Mouse (Mus musculus): ENCODE results near the gene Lrrc4. TPM values are rescaled to one million over a fixed set of nuclear protein-coding genes. Genes with fewer than 3 reads are reported as not detected.

Lrrc4 gene
- polyA plus RNA-seq, 1 experiment: 0.32 TPM

GRCm38 (mm10) chr6:28669251-28669650, 162.3 kb downstream of the Lrrc4 start:
- H3K4me3 ChIP-seq (ENCODE audit: insufficient read depth, poor library complexity, severe bottlenecking): no peak overlapping the region
- TF ChIP-seq MAX (IDR thresholded peaks at IDR 0.05): no peak
- no peak for TF ChIP-seq MYOD1 (IDR thresholded peaks at IDR 0.05; ENCODE audit: control insufficient read depth, insufficient read length, low read depth)
- TF ChIP-seq FOSL1 (IDR thresholded peaks at IDR 0.05; ENCODE audit: insufficient read depth, low read length, poor library complexity, severe bottlenecking): no peak
- no peak for TF ChIP-seq CEBPB (IDR thresholded peaks at IDR 0.05; ENCODE audit: low read depth)
- TF ChIP-seq USF1 (IDR thresholded peaks at IDR 0.05; ENCODE audit: low read depth): no peak
- no peak for TF ChIP-seq CTCF (IDR thresholded peaks at IDR 0.05; ENCODE audit: control insufficient read depth, insufficient read depth, insufficient read length)
- no peak for TF ChIP-seq MYOG (IDR thresholded peaks at IDR 0.05; ENCODE audit: control insufficient read depth, extremely low read depth, insufficient read length)
- H3K36me3 ChIP-seq (ENCODE audit: control insufficient read depth, insufficient read depth): peaks cover 45% of the 10 kb centered on the region
- H3K27me3 ChIP-seq (ENCODE audit: control insufficient read depth, insufficient read depth, insufficient read length): no peaks in the 10 kb centered on the region
- no peak overlapping the region for H3ac ChIP-seq (ENCODE audit: control insufficient read depth, insufficient read length, low read depth)
- peaks cover 10% of the 10 kb centered on the region for H3K79me2 ChIP-seq (ENCODE audit: control insufficient read depth, insufficient read depth)
- H3K79me3 ChIP-seq (ENCODE audit: low read depth): peaks cover 7% of the 10 kb centered on the region

GRCm38 (mm10) chr6:28667586-28667985, 164.0 kb downstream of the Lrrc4 start:
- Histone ChIP-seq H3K79me3 (ENCODE audit: low read depth) (peaks cover 7% of the 10 kb centered on the region), H3ac (ENCODE audit: control insufficient read depth, insufficient read length, low read depth) (no peak overlapping the region), H3K4me3 (ENCODE audit: insufficient read depth, poor library complexity, severe bottlenecking) (no peak overlapping the region), H3K36me3 (ENCODE audit: control insufficient read depth, insufficient read depth) (peaks cover 46% of the 10 kb centered on the region), H3K27me3 (ENCODE audit: control insufficient read depth, insufficient read depth, insufficient read length) (no peaks in the 10 kb centered on the region), H3K79me2 (ENCODE audit: control insufficient read depth, insufficient read depth) (peaks cover 12% of the 10 kb centered on the region)
- no peak for TF ChIP-seq USF1 (IDR thresholded peaks at IDR 0.05; ENCODE audit: low read depth)
- no peak for TF ChIP-seq FOSL1 (IDR thresholded peaks at IDR 0.05; ENCODE audit: insufficient read depth, low read length, poor library complexity, severe bottlenecking)
- no peak for TF ChIP-seq CEBPB (IDR thresholded peaks at IDR 0.05; ENCODE audit: low read depth)
- no peak for TF ChIP-seq MAX (IDR thresholded peaks at IDR 0.05)
- TF ChIP-seq MYOD1 (IDR thresholded peaks at IDR 0.05; ENCODE audit: control insufficient read depth, insufficient read length, low read depth): no peak
- no peak for TF ChIP-seq MYOG (IDR thresholded peaks at IDR 0.05; ENCODE audit: control insufficient read depth, extremely low read depth, insufficient read length)
- TF ChIP-seq CTCF (IDR thresholded peaks at IDR 0.05; ENCODE audit: control insufficient read depth, insufficient read depth, insufficient read length): no peak

- Histone ChIP-seq H3K27me3 (ENCODE audit: control insufficient read depth, insufficient read depth, insufficient read length) (no peaks in the 10 kb centered on the region), H3K4me3 (ENCODE audit: insufficient read depth, poor library complexity, severe bottlenecking) (no peak overlapping the region), H3K36me3 (ENCODE audit: control insufficient read depth, insufficient read depth) (peaks cover 23% of the 10 kb centered on the region), H3ac (ENCODE audit: control insufficient read depth, insufficient read length, low read depth) (no peak overlapping the region), H3K79me2 (ENCODE audit: control insufficient read depth, insufficient read depth) (peaks cover 19% of the 10 kb centered on the region), H3K79me3 (ENCODE audit: low read depth) (peaks cover 10% of the 10 kb centered on the region)
- TF ChIP-seq MYOG (IDR thresholded peaks at IDR 0.05; ENCODE audit: control insufficient read depth, extremely low read depth, insufficient read length): no peak
- TF ChIP-seq USF1 (IDR thresholded peaks at IDR 0.05; ENCODE audit: low read depth): no peak
- no peak for TF ChIP-seq FOSL1 (IDR thresholded peaks at IDR 0.05; ENCODE audit: insufficient read depth, low read length, poor library complexity, severe bottlenecking)
- no peak for TF ChIP-seq CEBPB (IDR thresholded peaks at IDR 0.05; ENCODE audit: low read depth)
- TF ChIP-seq CTCF (IDR thresholded peaks at IDR 0.05; ENCODE audit: control insufficient read depth, insufficient read depth, insufficient read length): no peak
- TF ChIP-seq MYOD1 (IDR thresholded peaks at IDR 0.05; ENCODE audit: control insufficient read depth, insufficient read length, low read depth): no peak
- no peak for TF ChIP-seq MAX (IDR thresholded peaks at IDR 0.05)
These were observed 166.8 kb downstream of the Lrrc4 start for GRCm38 (mm10) chr6:28664716-28665115.

GRCm38 (mm10) chr6:28663670-28664069, 167.9 kb downstream of the Lrrc4 start:
- Histone ChIP-seq H3K4me3 (ENCODE audit: insufficient read depth, poor library complexity, severe bottlenecking) (no peak overlapping the region), H3K79me3 (ENCODE audit: low read depth) (peaks cover 10% of the 10 kb centered on the region), H3K27me3 (ENCODE audit: control insufficient read depth, insufficient read depth, insufficient read length) (no peaks in the 10 kb centered on the region), H3ac (ENCODE audit: control insufficient read depth, insufficient read length, low read depth) (no peak overlapping the region), H3K79me2 (ENCODE audit: control insufficient read depth, insufficient read depth) (peaks cover 27% of the 10 kb centered on the region), H3K36me3 (ENCODE audit: control insufficient read depth, insufficient read depth) (peaks cover 12% of the 10 kb centered on the region)
- no peak for TF ChIP-seq CTCF (IDR thresholded peaks at IDR 0.05; ENCODE audit: control insufficient read depth, insufficient read depth, insufficient read length)
- no peak for TF ChIP-seq MYOD1 (IDR thresholded peaks at IDR 0.05; ENCODE audit: control insufficient read depth, insufficient read length, low read depth)
- no peak for TF ChIP-seq MYOG (IDR thresholded peaks at IDR 0.05; ENCODE audit: control insufficient read depth, extremely low read depth, insufficient read length)
- TF ChIP-seq MAX (IDR thresholded peaks at IDR 0.05): no peak
- TF ChIP-seq USF1 (IDR thresholded peaks at IDR 0.05; ENCODE audit: low read depth): no peak
- TF ChIP-seq FOSL1 (IDR thresholded peaks at IDR 0.05; ENCODE audit: insufficient read depth, low read length, poor library complexity, severe bottlenecking): no peak
- no peak for TF ChIP-seq CEBPB (IDR thresholded peaks at IDR 0.05; ENCODE audit: low read depth)

GRCm38 (mm10) chr6:28663004-28663403, 168.5 kb downstream of the Lrrc4 start:
- H3K4me3 ChIP-seq (ENCODE audit: insufficient read depth, poor library complexity, severe bottlenecking): no peak overlapping the region
- peaks cover 7% of the 10 kb centered on the region for H3K36me3 ChIP-seq (ENCODE audit: control insufficient read depth, insufficient read depth)
- H3ac ChIP-seq (ENCODE audit: control insufficient read depth, insufficient read length, low read depth): no peak overlapping the region
- H3K27me3 ChIP-seq (ENCODE audit: control insufficient read depth, insufficient read depth, insufficient read length): no peaks in the 10 kb centered on the region
- TF ChIP-seq MYOD1 (IDR thresholded peaks at IDR 0.05; ENCODE audit: control insufficient read depth, insufficient read length, low read depth) (no peak), CEBPB (IDR thresholded peaks at IDR 0.05; ENCODE audit: low read depth) (no peak), MYOG (IDR thresholded peaks at IDR 0.05; ENCODE audit: control insufficient read depth, extremely low read depth, insufficient read length) (no peak), FOSL1 (IDR thresholded peaks at IDR 0.05; ENCODE audit: insufficient read depth, low read length, poor library complexity, severe bottlenecking) (no peak), CTCF (IDR thresholded peaks at IDR 0.05; ENCODE audit: control insufficient read depth, insufficient read depth, insufficient read length) (no peak), MAX (IDR thresholded peaks at IDR 0.05) (no peak), USF1 (IDR thresholded peaks at IDR 0.05; ENCODE audit: low read depth) (no peak)
- peaks cover 10% of the 10 kb centered on the region for H3K79me3 ChIP-seq (ENCODE audit: low read depth)
- peaks cover 29% of the 10 kb centered on the region for H3K79me2 ChIP-seq (ENCODE audit: control insufficient read depth, insufficient read depth)

GRCm38 (mm10) chr6:28656511-28656910, 175.0 kb downstream of the Lrrc4 start:
- H3K36me3 ChIP-seq (ENCODE audit: control insufficient read depth, insufficient read depth): peaks cover 7% of the 10 kb centered on the region
- H3ac ChIP-seq (ENCODE audit: control insufficient read depth, insufficient read length, low read depth): no peak overlapping the region
- peaks cover 8% of the 10 kb centered on the region for H3K79me3 ChIP-seq (ENCODE audit: low read depth)
- H3K27me3 ChIP-seq (ENCODE audit: control insufficient read depth, insufficient read depth, insufficient read length): no peaks in the 10 kb centered on the region
- TF ChIP-seq FOSL1 (IDR thresholded peaks at IDR 0.05; ENCODE audit: insufficient read depth, low read length, poor library complexity, severe bottlenecking) (no peak), MYOG (IDR thresholded peaks at IDR 0.05; ENCODE audit: control insufficient read depth, extremely low read depth, insufficient read length) (no peak), MYOD1 (IDR thresholded peaks at IDR 0.05; ENCODE audit: control insufficient read depth, insufficient read length, low read depth) (no peak), USF1 (IDR thresholded peaks at IDR 0.05; ENCODE audit: low read depth) (no peak), MAX (IDR thresholded peaks at IDR 0.05) (no peak), CEBPB (IDR thresholded peaks at IDR 0.05; ENCODE audit: low read depth) (no peak), CTCF (IDR thresholded peaks at IDR 0.05; ENCODE audit: control insufficient read depth, insufficient read depth, insufficient read length) (no peak)
- H3K79me2 ChIP-seq (ENCODE audit: control insufficient read depth, insufficient read depth): peaks cover 46% of the 10 kb centered on the region
- no peak overlapping the region for H3K4me3 ChIP-seq (ENCODE audit: insufficient read depth, poor library complexity, severe bottlenecking)

Data from C2C12 (cell line).